Mouse (Mus musculus) G1E (cell line): ENCODE data around the gene Txlna.

Source experiments
- CTCF ChIP-seq: IDR thresholded peaks from 2 replicates; pipeline ENCODE4 v1.5.1; 2012; ENCODE audit warnings: low read depth, low read length, inconsistent platforms, mixed read lengths
- GATA1 ChIP-seq: IDR thresholded peaks from 2 replicates; pipeline ENCODE4 v1.6.1; 2012; ENCODE audit warnings: borderline replicate concordance, low read length, inconsistent platforms, mixed read lengths
- POLR2AphosphoS5 ChIP-seq: IDR thresholded peaks from 2 replicates; pipeline ENCODE4 v1.6.1; 2012; ENCODE audit warnings: low read depth, low read length, inconsistent platforms; ENCODE audit not compliant: insufficient replicate concordance
- TAL1 ChIP-seq: conservative IDR thresholded peaks from 2 replicates; pipeline ENCODE4 v1.6.1; 2012; ENCODE audit warnings: low read depth, low read length, inconsistent platforms, mixed read lengths

GRCm38 (mm10) chr4:129630944-129631343 lies 9.9 kb downstream of the Txlna start:
- TF ChIP-seq POLR2AphosphoS5 (no peak), GATA1 (no peak), CTCF (no peak), TAL1 (no peak)
